Mouse (Mus musculus): Measurements from ENCODE around the gene Gm10644. TPM values are rescaled to one million over a fixed set of nuclear protein-coding genes. Genes with fewer than 3 reads are reported as not detected.

The Gm10644 gene
- total and polyA plus RNA-seq, 2 experiments from 2014 or later = 0.56 to 1.7 TPM

DNA sequence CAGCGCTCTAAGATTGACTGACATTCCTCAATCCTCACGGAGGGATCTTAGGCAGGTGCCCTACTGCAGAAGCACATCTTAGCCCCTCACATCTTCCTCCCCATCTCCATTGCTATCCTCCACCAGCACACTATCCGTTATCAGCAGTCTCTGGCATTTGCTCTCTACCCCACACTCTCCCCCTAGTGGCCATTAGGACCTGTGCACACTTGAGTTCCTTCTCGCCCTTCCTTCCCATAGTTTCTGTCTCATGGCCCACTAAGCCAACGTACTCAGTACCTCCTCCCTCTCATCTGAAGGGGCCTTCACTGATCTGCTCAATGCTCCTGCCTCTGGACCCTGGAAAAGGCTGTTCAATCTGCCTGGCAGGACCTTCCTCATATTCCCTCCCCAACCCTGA, 59.1 kb downstream of the Gm10644 start:
- DNase-seq (ENCODE audit: low spot score) = peak; percentile 73
- Histone ChIP-seq H3K4me2 (ENCODE audit: low read depth, low read length) (no peak overlapping the region), H3K4me3 (ENCODE audit: low read length) (no peak overlapping the region), H3K27ac (no peak overlapping the region), H3K9ac (replicated peaks; ENCODE audit: low read length) (no peak overlapping the region), H3K36me3 (ENCODE audit: insufficient read depth, low read length) (no peaks in the 10 kb centered on the region), H3K4me1 (ENCODE audit: insufficient read depth, low read length) (no peaks in the 10 kb centered on the region; the same call in 1 of the 2 replicates), H3K9me3 (ENCODE audit: low read length) (no peaks in the 10 kb centered on the region), H3K27me3 (ENCODE audit: insufficient read depth, low read length) (no peaks in the 10 kb centered on the region)
- TF ChIP-seq CTCF (IDR thresholded peaks at IDR 0.05; ENCODE audit: low read depth) = peak; percentile 95
- 3% methylated on average over 5 of the region's 5 CpGs for WGBS
- ATAC-seq = no peak

DNA sequence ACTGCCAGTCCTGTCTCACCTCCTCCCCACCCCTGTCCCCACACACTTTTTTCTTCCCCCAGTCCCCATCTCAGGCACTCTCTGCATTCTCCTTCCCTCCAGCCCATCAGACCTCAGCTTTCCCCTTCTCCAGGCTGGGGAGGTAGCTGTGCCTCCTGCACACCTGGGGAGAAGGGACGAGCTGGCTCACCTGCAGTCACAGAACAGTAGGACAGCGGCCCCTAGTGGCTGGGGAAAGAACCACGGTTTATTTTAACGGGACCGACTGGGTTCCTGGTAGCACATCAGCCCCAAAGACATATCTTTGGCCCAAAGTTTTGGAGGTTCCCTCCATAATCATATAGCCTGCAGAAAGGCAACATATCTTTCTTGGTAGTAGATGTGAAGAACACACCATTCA, 61.1 kb downstream of the Gm10644 start:
- no peak overlapping the region for H3K4me2 ChIP-seq (ENCODE audit: low read depth, low read length)
- TF ChIP-seq CTCF (IDR thresholded peaks at IDR 0.05; ENCODE audit: low read depth) = peak; percentile 91
- no peak overlapping the region for H3K4me3 ChIP-seq (ENCODE audit: low read length)
- WGBS = 2% methylated on average over 5 of the region's 5 CpGs
- H3K9ac ChIP-seq (replicated peaks; ENCODE audit: low read length) = no peak overlapping the region
- H3K9me3 ChIP-seq (ENCODE audit: low read length) = no peaks in the 10 kb centered on the region
- ATAC-seq = no peak
- H3K4me1 ChIP-seq (ENCODE audit: insufficient read depth, low read length) = no peaks in the 10 kb centered on the region; the same call in 1 of the 2 replicates
- no peaks in the 10 kb centered on the region for H3K27me3 ChIP-seq (ENCODE audit: insufficient read depth, low read length)
- no peak overlapping the region for H3K27ac ChIP-seq
- peak; percentile 76 for DNase-seq (ENCODE audit: low spot score)
- no peaks in the 10 kb centered on the region for H3K36me3 ChIP-seq (ENCODE audit: insufficient read depth, low read length)

DNA sequence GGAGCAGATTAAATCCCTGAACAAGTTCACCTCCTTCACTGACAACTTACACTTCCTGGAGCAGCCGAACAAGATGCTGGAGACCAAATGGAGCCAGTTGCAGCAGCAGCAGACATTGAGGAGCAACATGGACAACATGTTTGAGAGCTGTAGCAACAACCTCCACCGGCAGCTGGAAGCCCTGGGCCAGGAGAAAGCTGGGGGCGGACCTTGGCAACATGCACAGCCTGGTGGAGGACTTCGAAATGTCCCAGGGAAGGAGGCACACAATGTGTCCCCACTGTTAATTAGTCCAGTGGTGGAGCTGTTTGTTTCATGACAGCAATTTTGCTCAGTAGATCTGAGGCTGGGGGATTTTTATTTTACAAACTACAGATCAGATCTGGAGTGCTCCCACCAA, 62.9 kb downstream of the Gm10644 start:
- Histone ChIP-seq H3K4me1 (ENCODE audit: insufficient read depth, low read length) (no peaks in the 10 kb centered on the region), H3K27me3 (ENCODE audit: insufficient read depth, low read length) (no peaks in the 10 kb centered on the region), H3K4me2 (ENCODE audit: low read depth, low read length) (no peak overlapping the region), H3K36me3 (ENCODE audit: insufficient read depth, low read length) (no peaks in the 10 kb centered on the region), H3K9me3 (ENCODE audit: low read length) (no peaks in the 10 kb centered on the region), H3K27ac (no peak overlapping the region), H3K9ac (replicated peaks; ENCODE audit: low read length) (no peak overlapping the region), H3K4me3 (ENCODE audit: low read length) (no peak overlapping the region)
- DNase-seq (ENCODE audit: low spot score) = no peak
- WGBS = 55% methylated on average over 4 of the region's 4 CpGs
- no peak for TF ChIP-seq CTCF (IDR thresholded peaks at IDR 0.05; ENCODE audit: low read depth)
- no peak for ATAC-seq

DNA sequence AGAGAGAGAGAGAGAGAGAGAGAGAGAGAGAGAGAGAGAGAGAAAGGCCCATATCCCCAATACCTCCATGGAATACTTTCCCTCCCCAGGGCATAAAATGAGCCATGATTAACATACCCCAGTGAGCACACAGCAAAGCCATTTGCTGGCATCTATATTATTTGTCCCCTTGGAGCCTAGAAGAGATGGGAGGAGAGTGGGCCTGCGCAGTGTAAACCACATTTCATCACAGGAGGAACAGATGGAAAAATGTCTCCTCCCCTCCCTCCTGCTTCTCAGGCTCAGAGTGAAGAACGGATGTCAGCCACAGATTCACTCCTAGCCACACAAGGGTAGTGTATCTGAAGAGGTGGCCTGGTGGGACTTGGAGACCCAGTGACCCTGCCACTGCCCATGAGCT, 66.6 kb downstream of the Gm10644 start:
- Histone ChIP-seq H3K9ac (replicated peaks; ENCODE audit: low read length) (no peak overlapping the region), H3K4me3 (ENCODE audit: low read length) (no peak overlapping the region), H3K4me1 (ENCODE audit: insufficient read depth, low read length) (no peaks in the 10 kb centered on the region), H3K4me2 (ENCODE audit: low read depth, low read length) (no peak overlapping the region), H3K27ac (no peak overlapping the region), H3K27me3 (ENCODE audit: insufficient read depth, low read length) (no peaks in the 10 kb centered on the region), H3K9me3 (ENCODE audit: low read length) (no peaks in the 10 kb centered on the region), H3K36me3 (ENCODE audit: insufficient read depth, low read length) (no peaks in the 10 kb centered on the region)
- 0 out of 2 replicates have a peak, but pooled peaks have one; percentile 43 for ATAC-seq
- TF ChIP-seq CTCF (IDR thresholded peaks at IDR 0.05; ENCODE audit: low read depth) = no peak
- 64% methylated on average over 2 of the region's 2 CpGs for WGBS
- peak; percentile 16 for DNase-seq (ENCODE audit: low spot score)

Small RNAs within 50 kb of the gene (microRNA-seq; reads per million reads assigned to microRNA genes)
- 0 reads per million in 2 experiments for gene Gm44330
- 0 reads per million in 2 experiments for gene Gm44450

Other genes starting within 250 kb of the Gm10644 start
- 36.2 and 44.6 TPM in 2 replicates for gene Ddx39, start 240.0 kb downstream of the Gm10644 start, total RNA-seq (2014; rRNA removed)
- gene Ddx39, start 240.0 kb downstream of the Gm10644 start, polyA plus RNA-seq (2015; fragmentation: Nextera tagmentation; extraction: Ambion mirVana) = 72.3 and 75.9 TPM in 2 replicates
- gene Adgre5, start 213.9 kb downstream of the Gm10644 start, total RNA-seq (2014; rRNA removed) = 9.2 and 10.4 TPM in 2 replicates
- 8.2 and 8.6 TPM in 2 replicates for gene Adgre5, start 213.9 kb downstream of the Gm10644 start, polyA plus RNA-seq (2015; fragmentation: Nextera tagmentation; extraction: Ambion mirVana)
- 393 and 469 TPM in 2 replicates for gene Adgrl1, start 55.1 kb downstream of the Gm10644 start, total RNA-seq (2014; rRNA removed)
- 54.2 and 54.6 TPM in 2 replicates for gene Adgrl1, start 55.1 kb downstream of the Gm10644 start, polyA plus RNA-seq (2015; fragmentation: Nextera tagmentation; extraction: Ambion mirVana)
- 4.7 and 5.6 TPM in 2 replicates for gene Asf1b, start 302 bp upstream of the Gm10644 start, total RNA-seq (2014; rRNA removed)
- gene Asf1b, start 302 bp upstream of the Gm10644 start, polyA plus RNA-seq (2015; fragmentation: Nextera tagmentation; extraction: Ambion mirVana) = 8.3 and 10.6 TPM in 2 replicates
- 198 and 213 TPM in 2 replicates for gene Prkaca, start 17.8 kb upstream of the Gm10644 start, total RNA-seq (2014; rRNA removed)
- gene Prkaca, start 17.8 kb upstream of the Gm10644 start, polyA plus RNA-seq (2015; fragmentation: Nextera tagmentation; extraction: Ambion mirVana) = 257 and 268 TPM in 2 replicates
- 58.6 and 96.8 TPM in 2 replicates for gene Samd1, start 42.5 kb upstream of the Gm10644 start, total RNA-seq (2014; rRNA removed)
- gene Samd1, start 42.5 kb upstream of the Gm10644 start, polyA plus RNA-seq (2015; fragmentation: Nextera tagmentation; extraction: Ambion mirVana) = 5.7 and 5.9 TPM in 2 replicates
- not detected in 2 replicates for gene 1700067K01Rik, start 46.3 kb upstream of the Gm10644 start, total RNA-seq (2014; rRNA removed)
- gene 1700067K01Rik, start 46.3 kb upstream of the Gm10644 start, polyA plus RNA-seq (2015; fragmentation: Nextera tagmentation; extraction: Ambion mirVana) = 0.49 and 0.51 TPM in 2 replicates
- 0.25 and 4.2 TPM in 2 replicates for gene 2210011C24Rik, start 57.0 kb upstream of the Gm10644 start, total RNA-seq (2014; rRNA removed)
- 1.2 and 1.9 TPM in 2 replicates for gene 2210011C24Rik, start 57.0 kb upstream of the Gm10644 start, polyA plus RNA-seq (2015; fragmentation: Nextera tagmentation; extraction: Ambion mirVana)
- gene Palm3, start 66.3 kb upstream of the Gm10644 start, total RNA-seq (2014; rRNA removed) = 4.5 and 9.6 TPM in 2 replicates
- gene Palm3, start 66.3 kb upstream of the Gm10644 start, polyA plus RNA-seq (2015; fragmentation: Nextera tagmentation; extraction: Ambion mirVana) = 8.2 and 8.8 TPM in 2 replicates
- gene Il27ra, start 87.4 kb upstream of the Gm10644 start, total RNA-seq (2014; rRNA removed) = 0.29 and 0.47 TPM in 2 replicates
- 0.29 and 0.62 TPM in 2 replicates for gene Il27ra, start 87.4 kb upstream of the Gm10644 start, polyA plus RNA-seq (2015; fragmentation: Nextera tagmentation; extraction: Ambion mirVana)
- gene Rln3, start 89.8 kb upstream of the Gm10644 start, total RNA-seq (2014; rRNA removed) = 9.0 and 18.8 TPM in 2 replicates
- gene Rln3, start 89.8 kb upstream of the Gm10644 start, polyA plus RNA-seq (2015; fragmentation: Nextera tagmentation; extraction: Ambion mirVana) = 6.1 and 6.6 TPM in 2 replicates
- gene Gm10643, start 109.9 kb upstream of the Gm10644 start, total RNA-seq (2014; rRNA removed) = 0.25 and 3.0 TPM in 2 replicates
- 1.6 and 2.4 TPM in 2 replicates for gene Gm10643, start 109.9 kb upstream of the Gm10644 start, polyA plus RNA-seq (2015; fragmentation: Nextera tagmentation; extraction: Ambion mirVana)
- 29.0 and 30.0 TPM in 2 replicates for gene Rfx1, start 111.6 kb upstream of the Gm10644 start, total RNA-seq (2014; rRNA removed)
- 6.0 and 6.2 TPM in 2 replicates for gene Rfx1, start 111.6 kb upstream of the Gm10644 start, polyA plus RNA-seq (2015; fragmentation: Nextera tagmentation; extraction: Ambion mirVana)
- 77.0 and 77.6 TPM in 2 replicates for gene Dcaf15, start 149.6 kb upstream of the Gm10644 start, total RNA-seq (2014; rRNA removed)
- 18.4 and 18.5 TPM in 2 replicates for gene Dcaf15, start 149.6 kb upstream of the Gm10644 start, polyA plus RNA-seq (2015; fragmentation: Nextera tagmentation; extraction: Ambion mirVana)
- gene Podnl1, start 170.8 kb upstream of the Gm10644 start, total RNA-seq (2014; rRNA removed) = 0.72 TPM in 1 of 2 replicates, not detected in the other
- gene Podnl1, start 170.8 kb upstream of the Gm10644 start, polyA plus RNA-seq (2015; fragmentation: Nextera tagmentation; extraction: Ambion mirVana) = 0.41 and 0.68 TPM in 2 replicates
- gene Cc2d1a, start 192.7 kb upstream of the Gm10644 start, total RNA-seq (2014; rRNA removed) = 66.2 and 75.1 TPM in 2 replicates
- 47.1 and 49.6 TPM in 2 replicates for gene Cc2d1a, start 192.7 kb upstream of the Gm10644 start, polyA plus RNA-seq (2015; fragmentation: Nextera tagmentation; extraction: Ambion mirVana)
- gene 4930432K21Rik, start 192.8 kb upstream of the Gm10644 start, total RNA-seq (2014; rRNA removed) = 3.3 and 5.9 TPM in 2 replicates
- 2.7 and 3.0 TPM in 2 replicates for gene 4930432K21Rik, start 192.8 kb upstream of the Gm10644 start, polyA plus RNA-seq (2015; fragmentation: Nextera tagmentation; extraction: Ambion mirVana)
- gene Nanos3, start 230.0 kb upstream of the Gm10644 start, total RNA-seq (2014; rRNA removed) = 2.3 and 3.2 TPM in 2 replicates
- 11.5 and 15.5 TPM in 2 replicates for gene Nanos3, start 230.0 kb upstream of the Gm10644 start, polyA plus RNA-seq (2015; fragmentation: Nextera tagmentation; extraction: Ambion mirVana)

Data from hindbrain, postnatal 0 days (tissue).